ENCODE assay signal across 7 mouse cellular contexts in the genomic region with DNA sequence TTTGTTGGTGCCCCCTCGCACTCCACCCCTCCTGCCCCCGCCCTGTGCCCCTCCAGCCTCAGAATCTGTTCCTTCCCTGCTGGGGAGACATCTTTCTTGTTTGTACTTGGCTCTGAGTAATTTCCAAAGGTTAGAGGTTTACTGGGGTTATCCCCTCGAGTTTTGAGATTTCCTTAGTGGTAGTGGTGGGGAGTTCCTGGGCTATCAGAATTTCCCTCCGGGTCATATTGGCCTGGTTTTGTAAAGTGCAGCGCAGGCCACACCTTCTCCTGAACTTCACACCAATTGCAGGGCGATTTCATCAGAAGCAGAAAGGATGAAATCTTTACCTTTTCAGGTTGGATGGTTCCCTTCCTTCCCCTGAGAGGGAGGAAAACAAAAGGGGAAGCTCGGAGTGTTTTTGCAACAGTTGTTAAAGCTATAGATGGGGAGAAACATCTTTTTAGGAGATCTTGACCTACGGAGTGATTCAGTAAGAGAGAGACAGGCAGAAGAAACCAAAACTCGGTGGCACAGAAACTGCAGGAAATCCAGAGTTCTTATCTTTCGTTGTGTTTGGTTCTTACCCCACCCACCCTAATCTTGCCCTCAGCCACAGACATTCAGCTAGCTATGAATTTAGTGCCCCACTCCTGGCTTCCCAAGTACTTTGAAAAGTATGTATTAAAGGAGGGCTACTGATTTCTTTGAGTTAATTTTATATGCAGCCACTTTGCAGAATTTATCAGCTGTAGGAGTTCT. TPM values are rescaled to one million over a fixed set of nuclear protein-coding genes. Genes with fewer than 3 reads are reported as not detected.
A peak's percentile ranks its signal among the peaks of the same experiment; 100 is the strongest.
DNase-seq lines count a peak whose midpoint lies in the region; ATAC-seq and TF ChIP-seq lines count a peak whose summit lies in the region.

No protein-coding gene starts in this region.

- peaks cover 6% of the 10 kb centered on the region for H3K4me1 ChIP-seq in testis, adult 2 months (ENCODE audit: control insufficient read depth, insufficient read depth, low read length)
- peaks cover 7% of the 10 kb centered on the region for H3K4me1 ChIP-seq in forebrain, embryonic 15.5 days
- peaks cover 20% of the 10 kb centered on the region for H3K4me1 ChIP-seq in liver, embryonic 13.5 days (replicated peaks)
- H3K4me1 ChIP-seq in stomach, embryonic 15.5 days: peaks cover 11% of the 10 kb centered on the region

- ATAC-seq in forebrain, embryonic 15.5 days (replicated peaks): no peak
- no peak for ATAC-seq in liver, embryonic 13.5 days (ENCODE audit: low read depth)
- no peak for ATAC-seq in stomach, embryonic 15.5 days (ENCODE audit: insufficient read depth, low FRiP score, low read depth)

- H3K9ac ChIP-seq in forebrain, embryonic 15.5 days (replicated peaks): 0 out of 2 replicates have a peak overlapping the region, but pooled peaks have one; percentile 39
- peak overlapping the region; percentile 60 for H3K9ac ChIP-seq in liver, embryonic 13.5 days
- H3K9ac ChIP-seq in stomach, embryonic 15.5 days: peak overlapping the region; percentile 49; the same call in 1 of the 2 replicates

- no peaks in the 10 kb centered on the region for H3K27me3 ChIP-seq in testis, adult 2 months (ENCODE audit: control insufficient read depth, insufficient read depth, low read length)
- H3K27me3 ChIP-seq in forebrain, embryonic 15.5 days: peaks cover 27% of the 10 kb centered on the region
- peaks cover 21% of the 10 kb centered on the region for H3K27me3 ChIP-seq in liver, embryonic 13.5 days
- no peaks in the 10 kb centered on the region for H3K27me3 ChIP-seq in stomach, embryonic 15.5 days (replicated peaks)

- no peak for TF ChIP-seq POLR2A in testis, adult 2 months (IDR thresholded peaks at IDR 0.05; ENCODE audit: control insufficient read depth, low read depth, low read length)

- no peaks in the 10 kb centered on the region for H3K9me3 ChIP-seq in forebrain, embryonic 15.5 days
- H3K9me3 ChIP-seq in liver, embryonic 13.5 days (replicated peaks): no peaks in the 10 kb centered on the region
- H3K9me3 ChIP-seq in stomach, embryonic 15.5 days: no peaks in the 10 kb centered on the region

- 33% methylated on average over 10 of the region's 10 CpGs for WGBS in forebrain, embryonic 15.5 days
- 3% methylated on average over 10 of the region's 10 CpGs for WGBS in liver, embryonic 13.5 days (ENCODE audit: insufficient replicate concordance)
- WGBS in stomach, embryonic 15.5 days: 23% methylated on average over 10 of the region's 10 CpGs

- DNase-seq in testis, postnatal 10 days (ENCODE audit: low spot score): no peak
- DNase-seq in liver, embryonic 13.5 days: no peak
- no peak for DNase-seq in cerebellum, postnatal 36 days
- DNase-seq in frontal cortex, postnatal 14 days (ENCODE audit: low spot score in 2 of 2): no peak

- H3K4me2 ChIP-seq in forebrain, embryonic 15.5 days (replicated peaks): peak overlapping the region; percentile 65
- H3K4me2 ChIP-seq in liver, embryonic 13.5 days: peak overlapping the region; percentile 79
- peak overlapping the region; percentile 95 for H3K4me2 ChIP-seq in stomach, embryonic 15.5 days

- peak overlapping the region; percentile 85 for H3K4me3 ChIP-seq in testis, adult 2 months (ENCODE audit: control insufficient read depth, low read depth, low read length)
- peak overlapping the region; percentile 38 for H3K4me3 ChIP-seq in forebrain, embryonic 15.5 days
- H3K4me3 ChIP-seq in liver, embryonic 13.5 days (replicated peaks): peak overlapping the region; percentile 55
- peak overlapping the region; percentile 60 for H3K4me3 ChIP-seq in stomach, embryonic 15.5 days (replicated peaks)

- TF ChIP-seq CTCF in testis, adult 2 months (IDR thresholded peaks at IDR 0.05; ENCODE audit: control insufficient read depth, insufficient read depth, insufficient replicate concordance, low read depth, low read length): no peak

- H3K36me3 ChIP-seq in testis, adult 2 months (ENCODE audit: control insufficient read depth, insufficient read depth, low read length): no peaks in the 10 kb centered on the region
- no peaks in the 10 kb centered on the region for H3K36me3 ChIP-seq in forebrain, embryonic 15.5 days
- H3K36me3 ChIP-seq in liver, embryonic 13.5 days: no peaks in the 10 kb centered on the region
- no peaks in the 10 kb centered on the region for H3K36me3 ChIP-seq in stomach, embryonic 15.5 days

- H3K27ac ChIP-seq in testis, adult 2 months (ENCODE audit: control insufficient read depth, insufficient read depth, low read depth, low read length): no peak overlapping the region
- H3K27ac ChIP-seq in forebrain, embryonic 15.5 days (replicated peaks): no peak overlapping the region
- H3K27ac ChIP-seq in liver, embryonic 13.5 days: no peak overlapping the region
- H3K27ac ChIP-seq in stomach, embryonic 15.5 days: peak overlapping the region; percentile 67

RNA-seq across cellular contexts. Expression of a gene that starts 1.0 kb away (rescaled TPM):
- polyA plus RNA-seq in testis, adult 2 months (2012; rRNA removed): 7.8 and 8.8 TPM in 2 replicates
- polyA plus RNA-seq in forebrain, embryonic 15.5 days (2015; fragmentation: Nextera tagmentation; extraction: Ambion mirVana): 0.41 and 2.2 TPM in 2 replicates
- 2.5 and 3.0 TPM in 2 replicates for polyA plus RNA-seq in liver, embryonic 13.5 days (2015; fragmentation: Nextera tagmentation; extraction: Ambion mirVana)
- 21.7 and 22.6 TPM in 2 replicates for polyA plus RNA-seq in stomach, embryonic 15.5 days (2015; fragmentation: Nextera tagmentation; extraction: Ambion mirVana)
